ENCODE assay signal across 24 mouse cellular contexts in genomic region chr3:138316908-138317472, GRCm38 (mm10). TPM values are rescaled to one million over a fixed set of nuclear protein-coding genes. Genes with fewer than 3 reads are reported as not detected.
DNase-seq lines count a peak whose midpoint lies in the region; ATAC-seq and TF ChIP-seq lines count a peak whose summit lies in the region.
"Had no signal": no experiment of that assay in that cellular context is flagged by ENCODE, and none has a peak within 500 bp of the region (broad histone marks: within the 10 kb centered on the region; RNA-seq: fewer than 3 reads in every experiment).

No protein-coding gene starts in this region.

- no peak overlapping the region for H3K4me3 ChIP-seq in lung, embryonic 14.5 days (ENCODE audit: low read depth, low read length)
- no peak overlapping the region for H3K4me3 ChIP-seq in lung, embryonic 15.5 days
- no peak overlapping the region for H3K4me3 ChIP-seq in lung, embryonic 16.5 days (ENCODE audit: low read length)
- no peak overlapping the region for H3K4me3 ChIP-seq in lung, adult 2 months (replicated peaks; ENCODE audit: extremely low read depth, low read depth, low read length)
- no peak overlapping the region for H3K4me3 ChIP-seq in lung, postnatal 0 days (ENCODE audit: low read depth, low read length)

- DNase-seq in lung, embryonic 14.5 days = peak; percentile 85
- no peak for DNase-seq in lung, postnatal 14 days
- no peak for DNase-seq in lung, postnatal 10 days
- no peak for DNase-seq in lung, adult 2 months
- peak; percentile 25 for DNase-seq in lung, postnatal 0 days (ENCODE audit: low spot score)
- no peak for DNase-seq in lung, adult 18-20 months
- DNase-seq: adrenal gland, adult 2 months; adrenal gland, adult 8-10 months; adrenal gland, postnatal 10 days; adrenal gland, postnatal 14 days; adrenal gland, postnatal 25 days; adrenal gland, postnatal 36 days; B cell, adult 2 months; cerebellum, adult 11 months; cerebellum, adult 11-12 months had no signal

- H3K9ac ChIP-seq in lung, embryonic 14.5 days = no peak overlapping the region
- no peak overlapping the region for H3K9ac ChIP-seq in lung, embryonic 15.5 days
- no peak overlapping the region for H3K9ac ChIP-seq in lung, embryonic 16.5 days (ENCODE audit: low read length)
- no peak overlapping the region for H3K9ac ChIP-seq in lung, postnatal 0 days (replicated peaks; ENCODE audit: low read depth)

- TF ChIP-seq CTCF in lung, embryonic 14.5 days (IDR thresholded peaks at IDR 0.05; ENCODE audit: low read depth) = no peak
- no peak for TF ChIP-seq CTCF in lung, adult 2 months (IDR thresholded peaks at IDR 0.05; ENCODE audit: insufficient read depth, low read length)
- TF ChIP-seq CTCF in lung, postnatal 0 days (IDR thresholded peaks at IDR 0.05) = no peak

- peak; percentile 93 for ATAC-seq in lung, embryonic 14.5 days (ENCODE audit: insufficient read depth)
- peak; percentile 91 for ATAC-seq in lung, embryonic 15.5 days (ENCODE audit: borderline replicate concordance, extremely low read depth, low FRiP score, low TSS enrichment)
- ATAC-seq in lung, embryonic 16.5 days (ENCODE audit: low read depth) = peak; percentile 92
- ATAC-seq in lung, postnatal 0 days = peak; percentile 35; the same call in 1 of the 2 replicates
- ATAC-seq: activated CD4-positive, CD25-positive, alpha-beta regulatory T cell, adult 4 months; CD4-positive, CD25-positive, alpha-beta regulatory T cell, adult 4 months; Patski had no signal

- TF ChIP-seq POLR2A in lung, adult 2 months (IDR thresholded peaks at IDR 0.05; ENCODE audit: borderline replicate concordance, extremely low read depth, low read depth, low read length) = no peak

- H3K4me1 ChIP-seq in lung, embryonic 14.5 days (ENCODE audit: insufficient read depth) = 0 out of 2 replicates have a peak, but pooled peaks cover 5% of the 10 kb centered on the region
- H3K4me1 ChIP-seq in lung, embryonic 15.5 days = 0 out of 2 replicates have a peak, but pooled peaks cover 2% of the 10 kb centered on the region
- 0 out of 2 replicates have a peak, but pooled peaks cover 2% of the 10 kb centered on the region for H3K4me1 ChIP-seq in lung, embryonic 16.5 days (replicated peaks; ENCODE audit: control insufficient read depth, insufficient read depth, low read length)
- H3K4me1 ChIP-seq in lung, adult 2 months (ENCODE audit: control insufficient read depth, insufficient read depth, low read length) = no peaks in the 10 kb centered on the region
- no peaks in the 10 kb centered on the region for H3K4me1 ChIP-seq in lung, postnatal 0 days (ENCODE audit: insufficient read depth, low read depth, low read length)

- H3K9me3 ChIP-seq in lung, embryonic 14.5 days (ENCODE audit: low read depth, low read length) = no peaks in the 10 kb centered on the region
- H3K9me3 ChIP-seq in lung, embryonic 15.5 days = no peaks in the 10 kb centered on the region
- H3K9me3 ChIP-seq in lung, embryonic 16.5 days (ENCODE audit: control insufficient read depth, low read length) = no peaks in the 10 kb centered on the region
- H3K9me3 ChIP-seq in lung, postnatal 0 days (ENCODE audit: low read length) = no peaks in the 10 kb centered on the region
- H3K9me3 ChIP-seq: G1E had no signal

- TF ChIP-seq EP300 in lung, postnatal 0 days (IDR thresholded peaks at IDR 0.05) = peak; percentile 70

- H3K36me3 ChIP-seq in lung, embryonic 14.5 days (ENCODE audit: insufficient read depth) = no peaks in the 10 kb centered on the region
- H3K36me3 ChIP-seq in lung, embryonic 15.5 days = no peaks in the 10 kb centered on the region
- H3K36me3 ChIP-seq in lung, embryonic 16.5 days (ENCODE audit: control insufficient read depth, insufficient read depth, low read length) = no peaks in the 10 kb centered on the region
- H3K36me3 ChIP-seq in lung, postnatal 0 days (ENCODE audit: insufficient read depth, low read length) = no peaks in the 10 kb centered on the region
- H3K36me3 ChIP-seq: G1E had no signal

- WGBS in lung, embryonic 14.5 days = 38% methylated on average over 2 of the region's 2 CpGs
- WGBS in lung, embryonic 15.5 days = 43% methylated on average over 2 of the region's 2 CpGs
- WGBS in lung, embryonic 16.5 days = 39% methylated on average over 2 of the region's 2 CpGs
- WGBS in lung, adult 2 months = 64% methylated on average over 2 of the region's 2 CpGs
- WGBS in lung, postnatal 0 days = 52% methylated on average over 2 of the region's 2 CpGs

- peak overlapping the region; percentile 88; the same call in 1 of the 2 replicates for H3K27ac ChIP-seq in lung, embryonic 14.5 days (ENCODE audit: low read depth)
- peak overlapping the region; percentile 83 for H3K27ac ChIP-seq in lung, embryonic 15.5 days
- peak overlapping the region; percentile 63 for H3K27ac ChIP-seq in lung, embryonic 16.5 days (ENCODE audit: low read length)
- no peak overlapping the region for H3K27ac ChIP-seq in lung, postnatal 0 days (ENCODE audit: low read length)

- H3K27me3 ChIP-seq in lung, embryonic 14.5 days (ENCODE audit: insufficient read depth, low read length) = no peaks in the 10 kb centered on the region
- no peaks in the 10 kb centered on the region for H3K27me3 ChIP-seq in lung, embryonic 15.5 days
- no peaks in the 10 kb centered on the region for H3K27me3 ChIP-seq in lung, embryonic 16.5 days (ENCODE audit: control insufficient read depth, insufficient read depth, low read depth, low read length)
- H3K27me3 ChIP-seq in lung, postnatal 0 days (replicated peaks; ENCODE audit: insufficient read depth, low read length) = no peaks in the 10 kb centered on the region
- H3K27me3 ChIP-seq: CH12.LX, Patski had no signal

- H3K4me2 ChIP-seq in lung, embryonic 14.5 days = no peak overlapping the region
- no peak overlapping the region for H3K4me2 ChIP-seq in lung, embryonic 15.5 days
- no peak overlapping the region for H3K4me2 ChIP-seq in lung, embryonic 16.5 days (ENCODE audit: low read depth, low read length)
- no peak overlapping the region for H3K4me2 ChIP-seq in lung, postnatal 0 days (replicated peaks; ENCODE audit: low read depth, low read length)

RNA-seq across cellular contexts. Expression of gene Adh6a, which starts 3.9 kb away (rescaled TPM):
- polyA plus RNA-seq in lung, embryonic 14.5 days (2014; fragmentation: Nextera tagmentation; extraction: Ambion mirVana) = 0.14 and 0.62 TPM in 2 replicates
- 0.11 TPM in 1 of 2 replicates, not detected in the other for polyA plus RNA-seq in lung, embryonic 15.5 days (2015; fragmentation: Nextera tagmentation; extraction: Ambion mirVana)
- polyA plus RNA-seq in lung, embryonic 16.5 days (2015; fragmentation: Nextera tagmentation; extraction: Ambion mirVana) = 0.19 TPM in 1 of 2 replicates, not detected in the other
- 0.11 TPM in 1 of 2 replicates, not detected in the other for polyA plus RNA-seq in lung, adult 2 months (2012; rRNA removed)
- 0.20 TPM in 1 of 2 replicates, not detected in the other for polyA plus RNA-seq in lung, postnatal 0 days (2015; fragmentation: Nextera tagmentation; extraction: Ambion mirVana)
- polyA plus RNA-seq: activated CD4-positive, CD25-positive, alpha-beta regulatory T cell, adult 4 months; adrenal gland, adult 2 months; brain, embryonic 14.5 days; C2C12; CD4-positive, CD25-positive, alpha-beta regulatory T cell, adult 4 months; G1E had no signal

RNA-seq across cellular contexts. Expression of gene Adh6b, which starts 24.6 kb away (rescaled TPM):
- polyA plus RNA-seq in lung, embryonic 14.5 days (2014; fragmentation: Nextera tagmentation; extraction: Ambion mirVana) = 0.30 TPM in 1 of 2 replicates, not detected in the other
- polyA plus RNA-seq in lung, embryonic 15.5 days (2015; fragmentation: Nextera tagmentation; extraction: Ambion mirVana) = 0.16 TPM in 2 replicates
- polyA plus RNA-seq in lung, embryonic 16.5 days (2015; fragmentation: Nextera tagmentation; extraction: Ambion mirVana) = 0.14 and 0.31 TPM in 2 replicates
- polyA plus RNA-seq in lung, adult 2 months (2012; rRNA removed) = not detected in 2 replicates
- polyA plus RNA-seq in lung, postnatal 0 days (2015; fragmentation: Nextera tagmentation; extraction: Ambion mirVana) = 0.07 TPM in 1 of 2 replicates, not detected in the other
- polyA plus RNA-seq: activated CD4-positive, CD25-positive, alpha-beta regulatory T cell, adult 4 months; adrenal gland, adult 2 months; C2C12; CD4-positive, CD25-positive, alpha-beta regulatory T cell, adult 4 months; G1E had no signal

RNA-seq across cellular contexts. Expression of gene Adh1, which starts 56.2 kb away (rescaled TPM):
- polyA plus RNA-seq in lung, embryonic 14.5 days (2014; fragmentation: Nextera tagmentation; extraction: Ambion mirVana) = 883 and 968 TPM in 2 replicates
- 1,171 and 1,249 TPM in 2 replicates for polyA plus RNA-seq in lung, embryonic 15.5 days (2015; fragmentation: Nextera tagmentation; extraction: Ambion mirVana)
- polyA plus RNA-seq in lung, embryonic 16.5 days (2015; fragmentation: Nextera tagmentation; extraction: Ambion mirVana) = 1,307 and 1,323 TPM in 2 replicates
- 106 and 114 TPM in 2 replicates for polyA plus RNA-seq in lung, adult 2 months (2012; rRNA removed)
- 801 and 895 TPM in 2 replicates for polyA plus RNA-seq in lung, postnatal 0 days (2015; fragmentation: Nextera tagmentation; extraction: Ambion mirVana)
- polyA plus RNA-seq: G1E had no signal

Comparison
In these comparisons a context has a peak if more than half of its experiments do, and no peak if none do; other contexts are left out.
1. DNase-seq: peak in lung, embryonic 14.5 days (single experiment) and lung, postnatal 0 days (single experiment); none in lung, postnatal 14 days (single experiment), lung, postnatal 10 days (single experiment), lung, adult 2 months (single experiment) and lung, adult 18-20 months (0 of 2).
2. ATAC-seq: peak in every context shown above with its lines; median percentile 93 in lung, embryonic 14.5 days; 92 in lung, embryonic 16.5 days; 91 in lung, embryonic 15.5 days; 35 in lung, postnatal 0 days.